Mouse (Mus musculus) neural tube, embryonic 13.5 days (tissue): ENCODE results near the gene Rnf130. TPM values are rescaled to one million over a fixed set of nuclear protein-coding genes. Genes with fewer than 3 reads are reported as not detected.
A peak's percentile ranks its signal among the peaks of the same experiment; 100 is the strongest.

Experiments used
- ATAC-seq: fragments of 200-750 bp; cut with Nextera tagmentation; 2 replicates; pipeline ENCODE4 v1.8.0; 2017; ENCODE audit warnings: low read depth, mild to moderate bottlenecking, moderate TSS enrichment, moderate library complexity
- H3K27ac ChIP-seq: fragments of 300-500 bp; sonication (generic); replicated peaks from 2 replicates; pipeline ENCODE4 v1.5.1; 2015; ENCODE audit warnings: moderate library complexity, mild to moderate bottlenecking, inconsistent platforms
- H3K27me3 ChIP-seq: fragments of 300-500 bp; sonication (generic); 2 replicates; pipeline ENCODE4 v1.6.1; 2015; ENCODE audit warnings: mild to moderate bottlenecking, inconsistent platforms
- H3K36me3 ChIP-seq: fragments of 300-500 bp; sonication (generic); 2 replicates; pipeline ENCODE4 v1.6.1; 2015; ENCODE audit warnings: mild to moderate bottlenecking, inconsistent platforms
- H3K4me1 ChIP-seq: fragments of 300-500 bp; sonication (generic); replicated peaks from 2 replicates; pipeline ENCODE4 v1.6.1; 2015; ENCODE audit warnings: inconsistent platforms
- H3K4me2 ChIP-seq: fragments of 300-500 bp; sonication (generic); 2 replicates; pipeline ENCODE4 v1.6.1; 2015; ENCODE audit warnings: inconsistent platforms, mild to moderate bottlenecking, moderate library complexity
- H3K4me3 ChIP-seq: fragments of 300-500 bp; sonication (generic); 2 replicates; pipeline ENCODE4 v1.5.1; 2015; ENCODE audit warnings: mild to moderate bottlenecking, inconsistent platforms
- H3K9ac ChIP-seq: fragments of 300-500 bp; sonication (generic); 2 replicates; pipeline ENCODE4 v1.6.1; 2015; ENCODE audit warnings: moderate library complexity, mild to moderate bottlenecking, inconsistent platforms
- H3K9me3 ChIP-seq: fragments of 300-500 bp; sonication (generic); 2 replicates; pipeline ENCODE4 v1.6.1; 2016; ENCODE audit warnings: inconsistent platforms
- WGBS: fragments of 180-500 bp; shearing (Covaris S2); methylation state at CpG from one replicate; pipeline ENCODE4 v1.1.7; 2015; 5-methylcytosine and 5-hydroxymethylcytosine counted together
- polyA plus RNA-seq: library from polyadenylated mRNA; unstranded; fragments of >200 nt; fragmentation: Nextera tagmentation; extraction: Ambion mirVana; gene quantifications from 2 replicates; pipeline ENCODE4 v1.2.1, GENCODE M21; 2015

The Rnf130 gene
- polyA plus RNA-seq, 1 experiment from 2014 or later: 59.2 TPM

- peak; percentile 95 for ATAC-seq
These were observed 105.9 kb downstream of the Rnf130 start, which contains the start of gene Tbc1d9b for GRCm38 (mm10) chr11:50130811-50131766. Tbc1d9b (plus strand) TSS chr11:50131396.

GRCm38 (mm10) chr11:50131801-50132201, 106.7 kb downstream of the Rnf130 start:
- ATAC-seq: 0 out of 2 replicates have a peak, but pooled peaks have one; percentile 9
- H3K27ac ChIP-seq: peak overlapping the region; percentile 92
- peaks cover 17% of the 10 kb centered on the region for H3K36me3 ChIP-seq
- H3K4me3 ChIP-seq: peak overlapping the region; percentile 65
- no peaks in the 10 kb centered on the region for H3K9me3 ChIP-seq
- 15% methylated on average over 10 of the region's 10 CpGs for WGBS
- no peaks in the 10 kb centered on the region for H3K27me3 ChIP-seq
- H3K9ac ChIP-seq: peak overlapping the region; percentile 92
- peaks cover 23% of the 10 kb centered on the region for H3K4me1 ChIP-seq
- H3K4me2 ChIP-seq: peak overlapping the region; percentile 83

More at GRCm38 (mm10) chr11:50130811-50131766, 105.9 kb downstream of the Rnf130 start, which contains the start of gene Tbc1d9b:
- no peaks in the 10 kb centered on the region for H3K27me3 ChIP-seq
- WGBS: under 1% methylated on average over 77 of the region's 77 CpGs
- H3K4me1 ChIP-seq: peaks cover 23% of the 10 kb centered on the region
- H3K9me3 ChIP-seq: no peaks in the 10 kb centered on the region
- H3K4me3 ChIP-seq: peak within 1 kb of the TSS; percentile 65
- H3K27ac ChIP-seq: peak within 1 kb of the TSS; percentile 92
- H3K9ac ChIP-seq: peak within 1 kb of the TSS; percentile 92
- H3K36me3 ChIP-seq: peaks cover 10% of the 10 kb centered on the region
- peak within 1 kb of the TSS; percentile 83 for H3K4me2 ChIP-seq

GRCm38 (mm10) chr11:50132265-50132664, 107.1 kb downstream of the Rnf130 start:
- Histone ChIP-seq H3K4me2 (peak overlapping the region; percentile 83), H3K4me1 (peaks cover 23% of the 10 kb centered on the region), H3K36me3 (peaks cover 21% of the 10 kb centered on the region), H3K27me3 (no peaks in the 10 kb centered on the region), H3K9me3 (no peaks in the 10 kb centered on the region), H3K27ac (no peak overlapping the region; the same call in 1 of the 2 replicates), H3K9ac (peak overlapping the region; percentile 92), H3K4me3 (peak overlapping the region; percentile 65)
- 81% methylated on average over 6 of the region's 6 CpGs for WGBS
- ATAC-seq: no peak

DNA sequence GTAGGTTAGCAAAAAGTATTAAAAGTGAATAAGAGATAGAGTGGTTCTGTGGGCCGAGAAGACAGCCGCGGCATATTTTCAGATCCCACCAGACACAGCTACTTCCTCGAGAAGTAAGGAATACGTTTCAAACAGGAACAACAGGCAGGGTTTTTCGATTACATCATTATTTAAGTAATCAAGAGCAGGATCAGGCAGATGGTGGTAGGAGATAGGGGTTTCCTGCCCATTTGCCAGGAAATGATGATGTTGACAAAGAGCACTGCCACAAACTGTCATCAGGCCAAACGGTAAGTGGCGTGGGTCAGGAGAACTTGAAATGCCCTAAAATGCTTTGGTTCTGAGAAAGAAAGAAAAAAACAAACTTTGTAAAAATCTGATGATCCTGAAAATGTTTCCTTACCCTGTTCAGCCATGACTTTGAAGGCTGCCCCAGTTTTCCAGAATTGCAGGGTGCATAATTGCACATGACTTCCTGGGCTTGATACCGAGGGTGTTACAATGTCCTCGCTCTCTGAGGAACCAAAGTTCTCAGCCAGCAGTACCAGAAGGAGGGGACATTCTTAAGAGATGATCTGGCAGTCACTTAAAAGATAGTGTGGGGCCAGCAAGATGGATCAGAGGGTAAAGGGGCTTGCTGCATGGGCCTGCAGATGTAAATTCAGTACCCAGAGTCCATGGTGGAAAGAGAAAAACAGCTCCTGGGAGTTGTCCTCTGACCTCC, 109.2 kb downstream of the Rnf130 start:
- Histone ChIP-seq H3K4me1 (peaks cover 19% of the 10 kb centered on the region), H3K4me2 (no peak overlapping the region), H3K27ac (no peak overlapping the region), H3K9ac (no peak overlapping the region), H3K27me3 (no peaks in the 10 kb centered on the region), H3K36me3 (peaks cover 40% of the 10 kb centered on the region), H3K9me3 (no peaks in the 10 kb centered on the region), H3K4me3 (no peak overlapping the region)
- no peak for ATAC-seq
- 83% methylated on average over 10 of the region's 10 CpGs for WGBS

DNA sequence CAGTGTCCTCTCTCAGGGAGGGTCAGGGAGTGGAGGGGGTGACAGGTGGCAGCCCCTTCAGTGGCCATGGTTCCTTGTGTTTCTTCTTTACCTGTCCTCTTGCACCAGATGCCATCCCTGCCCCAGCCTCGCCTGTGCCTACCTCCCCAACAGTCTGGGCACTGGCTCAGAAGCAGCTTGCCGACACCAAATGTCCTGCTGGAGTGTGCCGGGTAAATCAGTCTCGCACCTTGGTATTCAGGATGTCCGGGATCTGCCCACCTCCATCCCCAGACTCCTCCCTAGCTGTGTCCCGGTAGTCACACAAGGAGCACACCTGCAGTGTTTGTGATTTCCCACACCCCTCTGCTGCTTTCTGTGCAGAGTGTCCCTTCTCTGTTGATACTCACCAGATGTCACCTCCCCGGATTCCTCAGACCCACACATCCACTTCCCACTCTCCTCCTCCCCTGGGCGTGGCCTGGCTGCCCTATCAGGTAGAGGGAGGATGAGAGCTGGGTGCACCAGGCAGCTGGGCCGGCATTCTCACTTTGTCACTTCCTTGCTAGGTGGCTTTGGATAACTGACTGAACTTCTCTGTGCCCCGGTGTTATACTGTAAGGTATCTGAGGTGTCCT, 113.2 kb downstream of the Rnf130 start:
- H3K36me3 ChIP-seq: peaks cover 77% of the 10 kb centered on the region
- ATAC-seq: no peak
- no peaks in the 10 kb centered on the region; the same call in 1 of the 2 replicates for H3K4me1 ChIP-seq
- no peak overlapping the region for H3K9ac ChIP-seq
- H3K4me3 ChIP-seq: no peak overlapping the region
- no peak overlapping the region for H3K27ac ChIP-seq
- H3K4me2 ChIP-seq: no peak overlapping the region
- H3K27me3 ChIP-seq: no peaks in the 10 kb centered on the region
- WGBS: 70% methylated on average over 10 of the region's 10 CpGs
- H3K9me3 ChIP-seq: no peaks in the 10 kb centered on the region

GRCm38 (mm10) chr11:50139571-50139970, 114.4 kb downstream of the Rnf130 start:
- H3K4me1 ChIP-seq: no peaks in the 10 kb centered on the region

DNA sequence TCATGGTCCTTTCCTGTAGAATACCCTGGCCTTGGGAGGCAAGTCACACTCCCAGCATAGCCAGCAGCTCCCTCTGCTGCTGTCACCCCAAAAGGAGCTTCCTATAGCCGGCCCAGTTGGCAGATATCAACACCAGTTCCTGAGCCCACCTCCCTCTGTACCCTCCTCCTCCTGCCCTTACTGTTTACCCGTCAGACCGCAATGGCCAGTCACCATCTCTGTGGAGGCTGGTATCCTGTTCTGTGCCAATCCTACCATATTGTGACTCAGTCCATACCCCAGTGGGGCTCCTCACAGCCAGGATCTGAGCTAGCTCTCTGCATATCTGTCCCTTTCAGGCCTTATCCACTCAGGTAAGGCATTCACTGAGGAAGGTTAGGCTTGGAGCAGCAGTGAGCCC, 120.4 kb downstream of the Rnf130 start:
- no peaks in the 10 kb centered on the region for H3K4me1 ChIP-seq
- no peak overlapping the region for H3K9ac ChIP-seq
- no peak for ATAC-seq
- H3K27me3 ChIP-seq: no peaks in the 10 kb centered on the region
- H3K4me2 ChIP-seq: no peak overlapping the region
- peaks cover 95% of the 10 kb centered on the region for H3K36me3 ChIP-seq
- H3K27ac ChIP-seq: no peak overlapping the region
- no peak overlapping the region for H3K4me3 ChIP-seq
- WGBS: 92% methylated on average over 3 of the region's 3 CpGs
- H3K9me3 ChIP-seq: no peaks in the 10 kb centered on the region

More at GRCm38 (mm10) chr11:50139571-50139970, 114.4 kb downstream of the Rnf130 start:
- Histone ChIP-seq H3K27me3 (no peaks in the 10 kb centered on the region), H3K9ac (no peak overlapping the region), H3K9me3 (no peaks in the 10 kb centered on the region), H3K4me3 (no peak overlapping the region), H3K36me3 (peaks cover 88% of the 10 kb centered on the region), H3K4me2 (no peak overlapping the region), H3K27ac (no peak overlapping the region)
- 81% methylated on average over 7 of the region's 7 CpGs for WGBS
- ATAC-seq: no peak

DNA sequence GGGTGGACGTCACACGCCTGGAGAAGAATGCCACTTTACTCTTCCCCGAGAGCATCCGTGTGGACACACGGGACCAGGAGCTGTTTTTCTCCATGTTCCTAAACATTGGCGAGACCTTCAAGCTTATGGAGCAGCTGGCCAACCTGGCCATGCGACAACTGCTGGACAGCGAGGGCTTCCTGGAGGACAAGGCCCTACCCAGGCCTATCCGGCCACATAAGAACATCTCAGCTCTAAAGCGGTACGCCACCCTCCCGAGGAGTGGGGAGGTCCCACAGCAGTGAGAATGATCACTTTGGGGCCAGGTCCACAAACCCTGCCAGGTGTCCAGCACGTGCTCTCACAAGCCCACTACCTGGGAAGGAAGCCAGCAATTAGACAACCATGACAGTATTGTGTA, 121.0 kb downstream of the Rnf130 start:
- Histone ChIP-seq H3K27me3 (no peaks in the 10 kb centered on the region), H3K4me1 (no peaks in the 10 kb centered on the region), H3K36me3 (peaks cover 95% of the 10 kb centered on the region), H3K9me3 (no peaks in the 10 kb centered on the region), H3K4me2 (no peak overlapping the region), H3K9ac (no peak overlapping the region), H3K27ac (no peak overlapping the region), H3K4me3 (no peak overlapping the region)
- 94% methylated on average over 13 of the region's 13 CpGs for WGBS
- no peak for ATAC-seq

DNA sequence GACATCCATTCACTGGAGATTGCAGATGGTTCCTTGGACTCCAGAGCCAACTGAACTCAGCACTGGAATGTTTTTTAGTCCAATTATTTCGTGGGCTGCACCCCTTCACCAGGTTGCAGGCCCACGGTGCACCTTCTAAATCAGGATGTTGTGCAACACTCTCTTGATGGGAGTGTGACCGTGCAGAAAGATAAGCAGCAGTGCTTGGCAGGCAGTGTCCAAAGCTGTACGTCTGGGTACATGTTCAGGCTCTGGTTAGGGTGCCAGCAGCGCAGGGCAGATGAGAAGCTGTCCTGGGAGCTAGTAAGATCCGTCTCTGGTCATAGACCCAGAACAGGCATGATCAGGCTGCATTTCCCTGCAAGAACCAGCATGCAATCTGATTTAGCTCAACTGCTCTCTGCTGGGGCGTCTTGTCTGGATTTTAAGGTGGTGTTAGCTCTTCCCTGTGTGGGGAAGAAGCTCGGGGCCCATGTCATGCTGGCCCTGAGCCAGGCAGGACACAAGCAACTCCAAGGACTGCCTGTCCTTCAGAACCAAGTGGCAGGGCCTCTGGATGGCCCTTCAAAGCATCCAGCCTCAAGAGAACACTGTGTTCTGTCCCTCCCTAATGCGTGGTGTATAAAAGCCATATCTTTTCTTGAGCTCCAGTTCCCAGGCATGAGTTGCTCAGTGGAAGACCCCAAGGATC, 122.3 kb downstream of the Rnf130 start:
- ATAC-seq: no peak
- Histone ChIP-seq H3K27me3 (no peaks in the 10 kb centered on the region), H3K4me3 (no peak overlapping the region), H3K9me3 (no peaks in the 10 kb centered on the region), H3K36me3 (peaks cover 96% of the 10 kb centered on the region), H3K4me1 (no peaks in the 10 kb centered on the region), H3K4me2 (no peak overlapping the region), H3K27ac (no peak overlapping the region), H3K9ac (no peak overlapping the region)
- 90% methylated on average over 9 of the region's 9 CpGs for WGBS

DNA sequence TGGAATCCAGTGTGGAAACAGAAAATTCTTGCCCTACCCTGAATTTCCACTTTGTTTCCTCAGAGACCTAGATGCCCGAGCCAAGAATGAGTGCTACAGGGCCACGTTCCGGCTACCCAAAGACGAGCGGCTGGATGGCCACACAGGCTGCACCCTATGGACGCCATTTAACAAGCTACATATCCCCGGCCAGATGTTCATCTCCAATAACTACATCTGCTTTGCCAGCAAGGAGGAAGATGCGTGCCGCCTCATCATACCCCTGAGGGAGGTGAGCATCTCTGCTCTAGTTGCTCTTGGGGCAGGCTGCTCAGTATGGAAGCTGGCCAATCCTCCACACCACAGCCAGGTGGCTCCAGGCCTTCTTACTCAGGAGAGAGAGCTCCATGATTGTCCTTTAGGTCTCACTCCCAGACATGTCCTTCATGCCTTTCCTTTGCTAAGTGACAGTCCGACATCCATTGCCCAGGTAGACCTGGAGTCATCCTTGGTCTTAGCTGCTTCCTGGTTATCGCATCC, 122.9 kb downstream of the Rnf130 start:
- Histone ChIP-seq H3K9ac (no peak overlapping the region), H3K27me3 (no peaks in the 10 kb centered on the region), H3K9me3 (no peaks in the 10 kb centered on the region), H3K4me2 (no peak overlapping the region), H3K4me1 (no peaks in the 10 kb centered on the region), H3K27ac (no peak overlapping the region), H3K36me3 (peaks cover 96% of the 10 kb centered on the region), H3K4me3 (no peak overlapping the region)
- 93% methylated on average over 11 of the region's 11 CpGs for WGBS
- ATAC-seq: no peak

GRCm38 (mm10) chr11:50149200-50149599, 124.1 kb downstream of the Rnf130 start:
- Histone ChIP-seq H3K27ac (no peak overlapping the region), H3K9me3 (no peaks in the 10 kb centered on the region), H3K4me2 (no peak overlapping the region), H3K36me3 (peaks cover 96% of the 10 kb centered on the region), H3K4me3 (no peak overlapping the region), H3K4me1 (peaks cover 8% of the 10 kb centered on the region; the same call in 1 of the 2 replicates), H3K9ac (no peak overlapping the region), H3K27me3 (no peaks in the 10 kb centered on the region)
- 83% methylated on average over 7 of the region's 7 CpGs for WGBS
- ATAC-seq: no peak
